Mouse (Mus musculus): ENCODE results near the gene Tox2.
A peak's percentile ranks its signal among the peaks of the same experiment; 100 is the strongest.

Tox2 gene

GRCm38 (mm10) chr2:163317281-163317680, 114.4 kb downstream of the Tox2 start:
- no peak for DNase-seq (ENCODE audit: low read depth)

- no peak for DNase-seq (ENCODE audit: low read depth)
These were observed 115.9 kb downstream of the Tox2 start for GRCm38 (mm10) chr2:163318777-163319176.

- no peak for DNase-seq (ENCODE audit: low read depth)
These were observed 120.2 kb downstream of the Tox2 start for GRCm38 (mm10) chr2:163323163-163323562.

GRCm38 (mm10) chr2:163330742-163331141, 127.8 kb downstream of the Tox2 start:
- peak; percentile 37 for DNase-seq (ENCODE audit: low read depth)

- DNase-seq (ENCODE audit: low read depth) = no peak
These were observed 128.5 kb downstream of the Tox2 start for GRCm38 (mm10) chr2:163331423-163331822.

- no peak for DNase-seq (ENCODE audit: low read depth)
These were observed 129.6 kb downstream of the Tox2 start for GRCm38 (mm10) chr2:163332368-163333055.

- peak; percentile 54 for DNase-seq (ENCODE audit: low read depth)
These were observed 137.3 kb downstream of the Tox2 start for GRCm38 (mm10) chr2:163340263-163340662.

- peak; percentile 23 for DNase-seq (ENCODE audit: low read depth)
These were observed 140.7 kb downstream of the Tox2 start for GRCm38 (mm10) chr2:163343671-163344070.

- DNase-seq (ENCODE audit: low read depth) = no peak
These were observed 142.2 kb downstream of the Tox2 start for GRCm38 (mm10) chr2:163344976-163345660.

GRCm38 (mm10) chr2:163346497-163346896, 143.6 kb downstream of the Tox2 start:
- DNase-seq (ENCODE audit: low read depth) = no peak

GRCm38 (mm10) chr2:163347517-163348184, 144.7 kb downstream of the Tox2 start:
- DNase-seq (ENCODE audit: low read depth) = no peak

GRCm38 (mm10) chr2:163348677-163349076, 145.8 kb downstream of the Tox2 start:
- no peak for DNase-seq (ENCODE audit: low read depth)

- DNase-seq (ENCODE audit: low read depth) = no peak
These were observed 146.5 kb downstream of the Tox2 start for GRCm38 (mm10) chr2:163349411-163349810.

GRCm38 (mm10) chr2:163350443-163350842, 147.5 kb downstream of the Tox2 start:
- no peak for DNase-seq (ENCODE audit: low read depth)

- no peak for DNase-seq (ENCODE audit: low read depth)
These were observed 150.8 kb downstream of the Tox2 start for GRCm38 (mm10) chr2:163353731-163354130.

GRCm38 (mm10) chr2:163355666-163356065, 152.7 kb downstream of the Tox2 start:
- no peak for DNase-seq (ENCODE audit: low read depth)

- no peak for DNase-seq (ENCODE audit: low read depth)
These were observed 153.4 kb downstream of the Tox2 start for GRCm38 (mm10) chr2:163356113-163356840.

- no peak for DNase-seq (ENCODE audit: low read depth)
These were observed 155.7 kb downstream of the Tox2 start for GRCm38 (mm10) chr2:163358662-163359061.

- no peak for DNase-seq (ENCODE audit: low read depth)
These were observed 156.3 kb downstream of the Tox2 start for GRCm38 (mm10) chr2:163359253-163359652.

GRCm38 (mm10) chr2:163360858-163361623, 158.1 kb downstream of the Tox2 start:
- DNase-seq (ENCODE audit: low read depth) = no peak
